Mouse (Mus musculus) kidney, postnatal 0 days (tissue): ENCODE results near the gene Matk. TPM values are rescaled to one million over a fixed set of nuclear protein-coding genes. Genes with fewer than 3 reads are reported as not detected.

ENCODE experiments used
- ATAC-seq: fragments of 200-750 bp; cut with Nextera tagmentation; replicated peaks from 2 replicates; pipeline ENCODE4 v1.8.0; 2017; ENCODE audit warnings: low read depth, moderate number of reproducible peaks, moderate TSS enrichment, moderate library complexity; ENCODE audit not compliant: low FRiP score
- DNase-seq: peaks from one replicate; pipeline ENCODE4 v3.0.0-alpha.2; 2016; ENCODE audit warnings: low spot score
- H3K27ac ChIP-seq: fragments of 300-500 bp; sonication (generic); 2 replicates; pipeline ENCODE4 v1.5.1; 2014; ENCODE audit warnings: mild to moderate bottlenecking
- H3K27me3 ChIP-seq: fragments of 300-500 bp; sonication (generic); 2 replicates; pipeline ENCODE4 v1.6.1; 2014; ENCODE audit warnings: low read length, mixed read lengths; ENCODE audit not compliant: insufficient read depth
- H3K36me3 ChIP-seq: fragments of 300-500 bp; sonication (generic); 2 replicates; pipeline ENCODE4 v1.6.1; 2014; ENCODE audit warnings: low read length, mixed read lengths; ENCODE audit not compliant: insufficient read depth
- H3K4me1 ChIP-seq: fragments of 300-500 bp; sonication (generic); replicated peaks from 2 replicates; pipeline ENCODE4 v1.6.1; 2014; ENCODE audit warnings: antibody characterized with exemption, low read length, mixed read lengths; ENCODE audit not compliant: insufficient read depth
- H3K4me2 ChIP-seq: fragments of 300-500 bp; sonication (generic); 2 replicates; pipeline ENCODE4 v1.6.1; 2014; ENCODE audit warnings: mild to moderate bottlenecking, low read length, moderate library complexity, mixed read lengths
- H3K4me3 ChIP-seq: fragments of 300-500 bp; sonication (generic); replicated peaks from 2 replicates; pipeline ENCODE4 v1.5.1; 2014; ENCODE audit warnings: low read depth, low read length
- H3K9ac ChIP-seq: fragments of 300-500 bp; sonication (generic); 2 replicates; pipeline ENCODE4 v1.6.1; 2014; ENCODE audit warnings: low read depth, low read length
- H3K9me3 ChIP-seq: fragments of 300-500 bp; sonication (generic); replicated peaks from 2 replicates; pipeline ENCODE4 v1.6.1; 2016; ENCODE audit warnings: low read length, inconsistent platforms, mixed read lengths
- CTCF ChIP-seq: IDR thresholded peaks from 2 replicates; pipeline ENCODE4 v1.5.1; 2016; ENCODE audit warnings: antibody characterized with exemption, low read depth, mild to moderate bottlenecking, moderate library complexity
- WGBS: fragments of 180-500 bp; shearing (Covaris S2); extraction: QIAGEN DNeasy Blood & Tissue Kit; methylation state at CpG from one replicate; pipeline ENCODE4 v1.1.7; 2014; 5-methylcytosine and 5-hydroxymethylcytosine counted together
- polyA plus RNA-seq: library from polyadenylated mRNA; unstranded; fragments of >200 nt; fragmentation: Nextera tagmentation; extraction: Ambion mirVana; gene quantifications from 2 replicates; pipeline ENCODE4 v1.2.1, GENCODE M21; 2015

Matk gene
- polyA plus RNA-seq, 1 experiment from 2014 or later: 3.9 TPM

GRCm38 (mm10) chr10:81279496-81279895, 26.8 kb downstream of the Matk start:
- H3K27me3 ChIP-seq: no peaks in the 10 kb centered on the region
- no peaks in the 10 kb centered on the region for H3K4me1 ChIP-seq
- H3K9me3 ChIP-seq: no peaks in the 10 kb centered on the region
- H3K9ac ChIP-seq: no peak overlapping the region
- TF ChIP-seq CTCF: no peak
- H3K4me2 ChIP-seq: no peak overlapping the region
- H3K4me3 ChIP-seq: no peak overlapping the region
- WGBS: 27% methylated on average over 10 of the region's 10 CpGs
- 0 out of 2 replicates have a peak, but pooled peaks cover 8% of the 10 kb centered on the region for H3K36me3 ChIP-seq
- DNase-seq: peak; percentile 63
- no peak for ATAC-seq
- no peak overlapping the region for H3K27ac ChIP-seq

GRCm38 (mm10) chr10:81284189-81284588, 31.5 kb downstream of the Matk start:
- no peak overlapping the region for H3K4me3 ChIP-seq
- ATAC-seq (no peak), DNase-seq (no peak)
- H3K4me2 ChIP-seq: peak overlapping the region; percentile 73
- H3K9me3 ChIP-seq: no peaks in the 10 kb centered on the region
- H3K36me3 ChIP-seq: no peaks in the 10 kb centered on the region
- H3K9ac ChIP-seq: no peak overlapping the region
- H3K4me1 ChIP-seq: peaks cover 5% of the 10 kb centered on the region; the same call in 1 of the 2 replicates
- 44% methylated on average over 6 of the region's 6 CpGs for WGBS
- H3K27ac ChIP-seq: peak overlapping the region; percentile 63
- no peak for TF ChIP-seq CTCF
- 0 out of 2 replicates have a peak, but pooled peaks cover 2% of the 10 kb centered on the region for H3K27me3 ChIP-seq

- no peaks in the 10 kb centered on the region for H3K9me3 ChIP-seq
- H3K4me1 ChIP-seq: peaks cover 5% of the 10 kb centered on the region; the same call in 1 of the 2 replicates
- no peak for TF ChIP-seq CTCF
- H3K36me3 ChIP-seq: no peaks in the 10 kb centered on the region
- H3K27ac ChIP-seq: peak overlapping the region; percentile 63
- 0 out of 2 replicates have a peak, but pooled peaks cover 2% of the 10 kb centered on the region for H3K27me3 ChIP-seq
- DNase-seq (no peak), ATAC-seq (peak; percentile 27; the same call in 1 of the 2 replicates)
- H3K9ac ChIP-seq: peak overlapping the region; percentile 58; the same call in 1 of the 2 replicates
- 11% methylated on average over 17 of the region's 17 CpGs for WGBS
- peak overlapping the region; percentile 73 for H3K4me2 ChIP-seq
- peak overlapping the region; percentile 43; the same call in 1 of the 2 replicates for H3K4me3 ChIP-seq
Measured at GRCm38 (mm10) chr10:81284719-81285118, 32.0 kb downstream of the Matk start.

GRCm38 (mm10) chr10:81285694-81286450, 33.1 kb downstream of the Matk start:
- no peak; the same call in 1 of the 2 replicates for TF ChIP-seq CTCF
- Histone ChIP-seq H3K4me2 (peak overlapping the region; percentile 73), H3K27me3 (0 out of 2 replicates have a peak, but pooled peaks cover 2% of the 10 kb centered on the region), H3K9ac (peak overlapping the region; percentile 58), H3K27ac (peak overlapping the region; percentile 63), H3K36me3 (no peaks in the 10 kb centered on the region), H3K4me1 (peaks cover 5% of the 10 kb centered on the region; the same call in 1 of the 2 replicates), H3K4me3 (peak overlapping the region; percentile 43), H3K9me3 (no peaks in the 10 kb centered on the region)
- 1% methylated on average over 54 of the region's 54 CpGs for WGBS
- DNase-seq (peak; percentile 92), ATAC-seq (peak; percentile 71)

GRCm38 (mm10) chr10:81286586-81286985, 33.9 kb downstream of the Matk start:
- ATAC-seq: no peak
- no peak for DNase-seq
- Histone ChIP-seq H3K4me2 (peak overlapping the region; percentile 73; the same call in 1 of the 2 replicates), H3K27ac (0 out of 2 replicates have a peak overlapping the region, but pooled peaks have one; percentile 63), H3K4me3 (no peak overlapping the region), H3K4me1 (peaks cover 5% of the 10 kb centered on the region; the same call in 1 of the 2 replicates), H3K27me3 (0 out of 2 replicates have a peak, but pooled peaks cover 2% of the 10 kb centered on the region), H3K9ac (no peak overlapping the region), H3K36me3 (no peaks in the 10 kb centered on the region), H3K9me3 (no peaks in the 10 kb centered on the region)
- WGBS: 32% methylated on average over 6 of the region's 6 CpGs
- no peak for TF ChIP-seq CTCF

GRCm38 (mm10) chr10:81287513-81288157, 34.9 kb downstream of the Matk start:
- H3K27ac ChIP-seq: no peak overlapping the region
- 0 out of 2 replicates have a peak, but pooled peaks cover 2% of the 10 kb centered on the region for H3K27me3 ChIP-seq
- no peak overlapping the region for H3K4me3 ChIP-seq
- H3K4me2 ChIP-seq: peak overlapping the region; percentile 18; the same call in 1 of the 2 replicates
- peak; percentile 44 for DNase-seq
- no peak overlapping the region for H3K9ac ChIP-seq
- TF ChIP-seq CTCF: peak; percentile 85
- peaks cover 5% of the 10 kb centered on the region; the same call in 1 of the 2 replicates for H3K4me1 ChIP-seq
- 67% methylated on average over 8 of the region's 8 CpGs for WGBS
- ATAC-seq: no peak
- H3K36me3 ChIP-seq: no peaks in the 10 kb centered on the region
- H3K9me3 ChIP-seq: no peaks in the 10 kb centered on the region
